Mouse (Mus musculus) thymus, adult 2 months (tissue): Measurements from ENCODE around the gene Gpi1.

Experiments used
- CTCF ChIP-seq: fragments of 200-500 bp; IDR thresholded peaks from 2 replicates; pipeline ENCODE4 v1.5.1; 2012; ENCODE audit warnings: mild to moderate bottlenecking, control low read depth, low read length, moderate library complexity, borderline replicate concordance; ENCODE audit not compliant: control insufficient read depth, poor library complexity, insufficient read depth; ENCODE audit errors: extremely low read depth
- POLR2A ChIP-seq: fragments of 200-500 bp; IDR thresholded peaks from 2 replicates; pipeline ENCODE4 v1.6.1; 2012; ENCODE audit warnings: mild to moderate bottlenecking, low read length, control low read depth, moderate library complexity; ENCODE audit not compliant: control insufficient read depth, poor library complexity, insufficient read depth; ENCODE audit errors: extremely low read depth

- TF ChIP-seq CTCF (no peak), POLR2A (no peak)
Observed at GRCm38 (mm10) chr7:34276066-34276465, 45.9 kb upstream of the Gpi1 start.
